Mouse (Mus musculus): Measurements from ENCODE around the gene Rnh1. TPM values are rescaled to one million over a fixed set of nuclear protein-coding genes. Genes with fewer than 3 reads are reported as not detected.
A peak's percentile ranks its signal among the peaks of the same experiment; 100 is the strongest.

The Rnh1 gene
- polyA plus RNA-seq, 1 experiment from 2014 or later, result 64.4 TPM

GRCm38 (mm10) chr7:141143112-141143511 is 29.5 kb downstream of the Rnh1 start:
- Histone ChIP-seq H3K4me2 (replicated peaks; ENCODE audit: low read depth, low read length) (no peak overlapping the region), H3K9ac (ENCODE audit: low read depth, low read length) (no peak overlapping the region), H3K4me3 (ENCODE audit: low read depth, low read length) (no peak overlapping the region), H3K27me3 (ENCODE audit: control insufficient read depth, insufficient read depth, low read length) (no peaks in the 10 kb centered on the region), H3K4me1 (replicated peaks; ENCODE audit: control insufficient read depth, insufficient read depth, low read length) (no peaks in the 10 kb centered on the region), H3K9me3 (ENCODE audit: control insufficient read depth, low read length) (no peaks in the 10 kb centered on the region), H3K36me3 (ENCODE audit: control insufficient read depth, insufficient read depth, low read length) (no peaks in the 10 kb centered on the region), H3K27ac (ENCODE audit: low read depth, low read length) (no peak overlapping the region)
- 56% methylated on average over 5 of the region's 5 CpGs for WGBS
- no peak for ATAC-seq (ENCODE audit: low FRiP score)
- DNase-seq (ENCODE audit: low spot score), result peak; percentile 63

GRCm38 (mm10) chr7:141141326-141141725 is 31.3 kb downstream of the Rnh1 start:
- DNase-seq (ENCODE audit: low spot score) (no peak), ATAC-seq (ENCODE audit: low FRiP score) (no peak)
- no peak overlapping the region for H3K4me2 ChIP-seq (replicated peaks; ENCODE audit: low read depth, low read length)
- H3K4me1 ChIP-seq (replicated peaks; ENCODE audit: control insufficient read depth, insufficient read depth, low read length), result no peaks in the 10 kb centered on the region
- H3K4me3 ChIP-seq (ENCODE audit: low read depth, low read length), result no peak overlapping the region
- H3K9ac ChIP-seq (ENCODE audit: low read depth, low read length), result no peak overlapping the region
- H3K27me3 ChIP-seq (ENCODE audit: control insufficient read depth, insufficient read depth, low read length), result no peaks in the 10 kb centered on the region
- no peaks in the 10 kb centered on the region for H3K9me3 ChIP-seq (ENCODE audit: control insufficient read depth, low read length)
- no peak overlapping the region for H3K27ac ChIP-seq (ENCODE audit: low read depth, low read length)
- over 99% methylated on average over 4 of the region's 4 CpGs for WGBS
- H3K36me3 ChIP-seq (ENCODE audit: control insufficient read depth, insufficient read depth, low read length), result 0 out of 2 replicates have a peak, but pooled peaks cover 4% of the 10 kb centered on the region

- DNase-seq (ENCODE audit: low spot score), result no peak
- Histone ChIP-seq H3K4me3 (ENCODE audit: low read depth, low read length) (peak overlapping the region; percentile 82), H3K36me3 (ENCODE audit: control insufficient read depth, insufficient read depth, low read length) (0 out of 2 replicates have a peak, but pooled peaks cover 6% of the 10 kb centered on the region), H3K9me3 (ENCODE audit: control insufficient read depth, low read length) (no peaks in the 10 kb centered on the region), H3K27me3 (ENCODE audit: control insufficient read depth, insufficient read depth, low read length) (no peaks in the 10 kb centered on the region), H3K4me2 (replicated peaks; ENCODE audit: low read depth, low read length) (peak overlapping the region; percentile 91), H3K9ac (ENCODE audit: low read depth, low read length) (peak overlapping the region; percentile 93), H3K4me1 (replicated peaks; ENCODE audit: control insufficient read depth, insufficient read depth, low read length) (peaks cover 9% of the 10 kb centered on the region; the same call in 1 of the 2 replicates), H3K27ac (ENCODE audit: low read depth, low read length) (no peak overlapping the region)
- 60% methylated on average over 12 of the region's 12 CpGs for WGBS
- ATAC-seq (ENCODE audit: low FRiP score), result no peak
These were observed 40.5 kb downstream of the Rnh1 start for GRCm38 (mm10) chr7:141131904-141132755.

- Histone ChIP-seq H3K27me3 (ENCODE audit: control insufficient read depth, insufficient read depth, low read length) (no peaks in the 10 kb centered on the region), H3K4me3 (ENCODE audit: low read depth, low read length) (peak overlapping the region; percentile 82), H3K9me3 (ENCODE audit: control insufficient read depth, low read length) (no peaks in the 10 kb centered on the region), H3K36me3 (ENCODE audit: control insufficient read depth, insufficient read depth, low read length) (0 out of 2 replicates have a peak, but pooled peaks cover 2% of the 10 kb centered on the region), H3K4me1 (replicated peaks; ENCODE audit: control insufficient read depth, insufficient read depth, low read length) (peaks cover 9% of the 10 kb centered on the region; the same call in 1 of the 2 replicates), H3K27ac (ENCODE audit: low read depth, low read length) (no peak overlapping the region), H3K4me2 (replicated peaks; ENCODE audit: low read depth, low read length) (peak overlapping the region; percentile 91), H3K9ac (ENCODE audit: low read depth, low read length) (peak overlapping the region; percentile 93)
- ATAC-seq (ENCODE audit: low FRiP score) (peak; percentile 97), DNase-seq (ENCODE audit: low spot score) (peak; percentile 99)
- WGBS, result under 1% methylated on average over 54 of the region's 59 CpGs
These were observed 41.4 kb downstream of the Rnh1 start for GRCm38 (mm10) chr7:141131024-141131820.

- no peak for DNase-seq (ENCODE audit: low spot score)
- H3K4me3 ChIP-seq (ENCODE audit: low read depth, low read length), result peak overlapping the region; percentile 57
- no peak; the same call in 1 of the 2 replicates for ATAC-seq (ENCODE audit: low FRiP score)
- no peaks in the 10 kb centered on the region for H3K27me3 ChIP-seq (ENCODE audit: control insufficient read depth, insufficient read depth, low read length)
- WGBS, result 4% methylated on average over 15 of the region's 15 CpGs
- peak overlapping the region; percentile 63 for H3K4me2 ChIP-seq (replicated peaks; ENCODE audit: low read depth, low read length)
- H3K36me3 ChIP-seq (ENCODE audit: control insufficient read depth, insufficient read depth, low read length), result no peaks in the 10 kb centered on the region
- peak overlapping the region; percentile 72 for H3K9ac ChIP-seq (ENCODE audit: low read depth, low read length)
- no peaks in the 10 kb centered on the region for H3K9me3 ChIP-seq (ENCODE audit: control insufficient read depth, low read length)
- H3K27ac ChIP-seq (ENCODE audit: low read depth, low read length), result peak overlapping the region; percentile 70
- H3K4me1 ChIP-seq (replicated peaks; ENCODE audit: control insufficient read depth, insufficient read depth, low read length), result no peaks in the 10 kb centered on the region
These were observed 49.2 kb downstream of the Rnh1 start for GRCm38 (mm10) chr7:141123517-141123856.

- no peaks in the 10 kb centered on the region for H3K36me3 ChIP-seq (ENCODE audit: control insufficient read depth, insufficient read depth, low read length)
- H3K9me3 ChIP-seq (ENCODE audit: control insufficient read depth, low read length), result no peaks in the 10 kb centered on the region
- no peaks in the 10 kb centered on the region; the same call in 1 of the 2 replicates for H3K27me3 ChIP-seq (ENCODE audit: control insufficient read depth, insufficient read depth, low read length)
- H3K9ac ChIP-seq (ENCODE audit: low read depth, low read length), result peak overlapping the region; percentile 72
- no peaks in the 10 kb centered on the region for H3K4me1 ChIP-seq (replicated peaks; ENCODE audit: control insufficient read depth, insufficient read depth, low read length)
- H3K4me2 ChIP-seq (replicated peaks; ENCODE audit: low read depth, low read length), result peak overlapping the region; percentile 63
- peak overlapping the region; percentile 57 for H3K4me3 ChIP-seq (ENCODE audit: low read depth, low read length)
- H3K27ac ChIP-seq (ENCODE audit: low read depth, low read length), result peak overlapping the region; percentile 70
- peak; percentile 95 for DNase-seq (ENCODE audit: low spot score)
- ATAC-seq (ENCODE audit: low FRiP score), result peak; percentile 99
- 2% methylated on average over 29 of the region's 29 CpGs for WGBS
These were observed 49.8 kb downstream of the Rnh1 start for GRCm38 (mm10) chr7:141122689-141123516.

GRCm38 (mm10) chr7:141122245-141122644 is 50.4 kb downstream of the Rnh1 start, which contains the start of gene Ptdss2:
TSS of gene Ptdss2 (plus strand) at chr7:141122382.
- Histone ChIP-seq H3K9me3 (ENCODE audit: control insufficient read depth, low read length) (no peaks in the 10 kb centered on the region), H3K36me3 (ENCODE audit: control insufficient read depth, insufficient read depth, low read length) (no peaks in the 10 kb centered on the region), H3K9ac (ENCODE audit: low read depth, low read length) (peak within 1 kb of the TSS; percentile 72), H3K4me3 (ENCODE audit: low read depth, low read length) (peak within 1 kb of the TSS; percentile 57), H3K27ac (ENCODE audit: low read depth, low read length) (peak within 1 kb of the TSS; percentile 70), H3K27me3 (ENCODE audit: control insufficient read depth, insufficient read depth, low read length) (no peaks in the 10 kb centered on the region; the same call in 1 of the 2 replicates), H3K4me1 (replicated peaks; ENCODE audit: control insufficient read depth, insufficient read depth, low read length) (no peaks in the 10 kb centered on the region), H3K4me2 (replicated peaks; ENCODE audit: low read depth, low read length) (peak within 1 kb of the TSS; percentile 63)
- DNase-seq (ENCODE audit: low spot score) (peak; percentile 14), ATAC-seq (ENCODE audit: low FRiP score) (no peak)
- 52% methylated on average over 14 of the region's 14 CpGs for WGBS

- Histone ChIP-seq H3K36me3 (ENCODE audit: control insufficient read depth, insufficient read depth, low read length) (no peaks in the 10 kb centered on the region), H3K27me3 (ENCODE audit: control insufficient read depth, insufficient read depth, low read length) (no peaks in the 10 kb centered on the region; the same call in 1 of the 2 replicates), H3K9ac (ENCODE audit: low read depth, low read length) (no peak overlapping the region), H3K4me1 (replicated peaks; ENCODE audit: control insufficient read depth, insufficient read depth, low read length) (no peaks in the 10 kb centered on the region), H3K27ac (ENCODE audit: low read depth, low read length) (no peak overlapping the region), H3K4me2 (replicated peaks; ENCODE audit: low read depth, low read length) (no peak overlapping the region), H3K4me3 (ENCODE audit: low read depth, low read length) (no peak overlapping the region), H3K9me3 (ENCODE audit: control insufficient read depth, low read length) (no peaks in the 10 kb centered on the region)
- 79% methylated on average over 5 of the region's 5 CpGs for WGBS
- ATAC-seq (ENCODE audit: low FRiP score) (no peak), DNase-seq (ENCODE audit: low spot score) (no peak)
These were observed 51.6 kb downstream of the Rnh1 start for GRCm38 (mm10) chr7:141121051-141121531.

Measured in hindbrain, embryonic 11.5 days (tissue).